Mouse (Mus musculus) CH12.LX (cell line): ENCODE measurements around the gene Chrnb1. TPM values are rescaled to one million over a fixed set of nuclear protein-coding genes. Genes with fewer than 3 reads are reported as not detected.

Experiments
- DNase-seq: peaks from one replicate; pipeline ENCODE4 v3.0.0-alpha.2; 2013; ENCODE audit errors: extremely low read depth
- H3K27ac ChIP-seq: 2 replicates; pipeline ENCODE4 v1.5.1; 2012; ENCODE audit warnings: low read depth, mild to moderate bottlenecking, control low read depth, moderate library complexity; ENCODE audit not compliant: insufficient read depth
- H3K27me3 ChIP-seq: replicated peaks from 2 replicates; pipeline ENCODE3; 2012; ENCODE audit warnings: inconsistent platforms
- H3K36me3 ChIP-seq, 2 experiments: replicated peaks in 1 of 2; 2 replicates each; pipeline versions ENCODE3 to v1.6.1; 2012; ENCODE audit warnings: inconsistent platforms in 1 of 2, low read length in 1 of 2, mild to moderate bottlenecking in 1 of 2, mixed read lengths in 1 of 2, moderate library complexity in 1 of 2; ENCODE audit not compliant: control insufficient read depth in 1 of 2, insufficient read depth in 1 of 2
- H3K4me1 ChIP-seq, 2 experiments: 2 replicates each; pipeline ENCODE4 v1.6.1; 2012; ENCODE audit warnings: inconsistent platforms in 1 of 2, moderate library complexity in 1 of 2; ENCODE audit not compliant: insufficient read depth in 2 of 2, control insufficient read depth in 1 of 2
- H3K4me2 ChIP-seq: 2 replicates; pipeline ENCODE4 v1.6.1; 2012; ENCODE audit warnings: low read depth, mild to moderate bottlenecking, control low read depth; ENCODE audit not compliant: poor library complexity, insufficient read depth, severe bottlenecking
- H3K4me3 ChIP-seq, 3 experiments: fragments of 150-350 bp in 1 of 3; sonication (generic) in 1 of 3; replicated peaks in 1 of 3; 2 replicates each; pipeline versions ENCODE3 to v1.5.1; 2011 to 2012; ENCODE audit warnings: low read depth in 2 of 3, low read length in 2 of 3, mild to moderate bottlenecking in 2 of 3, moderate library complexity in 2 of 3, control low read depth in 1 of 3, improper control_type of control experiment in 1 of 3, inconsistent platforms in 1 of 3, mixed read lengths in 1 of 3; ENCODE audit not compliant: poor library complexity in 1 of 3
- H3K79me2 ChIP-seq: replicated peaks from 2 replicates; pipeline ENCODE4 v1.6.1; 2012; ENCODE audit warnings: mild to moderate bottlenecking, moderate library complexity; ENCODE audit not compliant: control insufficient read depth, poor library complexity, insufficient read depth, severe bottlenecking; ENCODE audit errors: extremely low read depth
- H3K9ac ChIP-seq: 2 replicates; pipeline ENCODE4 v1.6.1; 2012; ENCODE audit warnings: low read depth, mild to moderate bottlenecking, control low read depth, moderate library complexity; ENCODE audit not compliant: insufficient read depth
- H3K9me3 ChIP-seq: replicated peaks from 2 replicates; pipeline ENCODE3; 2012; ENCODE audit warnings: low read length, inconsistent platforms, mixed read lengths
- CHD1 ChIP-seq: IDR thresholded peaks from 2 replicates; pipeline ENCODE4 v1.6.1; 2012; ENCODE audit warnings: low read depth, low read length, improper control_type of control experiment, inconsistent platforms
- CHD2 ChIP-seq: IDR thresholded peaks from 2 replicates; pipeline ENCODE4 v1.6.1; 2011; ENCODE audit warnings: low read length, improper control_type of control experiment
- E2F4 ChIP-seq: IDR thresholded peaks from 2 replicates; pipeline ENCODE4 v1.6.1; 2011; ENCODE audit warnings: low read depth, low read length, improper control_type of control experiment; ENCODE audit not compliant: insufficient replicate concordance
- ETS1 ChIP-seq: conservative IDR thresholded peaks from 2 replicates; pipeline ENCODE4 v1.6.1; 2012; ENCODE audit warnings: low read depth, mild to moderate bottlenecking, inconsistent platforms, low read length, improper control_type of control experiment, moderate library complexity
- JUN ChIP-seq: IDR thresholded peaks from 2 replicates; pipeline ENCODE4 v1.6.1; 2011; ENCODE audit warnings: low read depth, mild to moderate bottlenecking, low read length, improper control_type of control experiment, moderate library complexity; ENCODE audit not compliant: insufficient read depth
- JUND ChIP-seq: conservative IDR thresholded peaks from 2 replicates; pipeline ENCODE4 v1.6.1; 2011; ENCODE audit warnings: low read depth, low read length, improper control_type of control experiment
- KAT2A ChIP-seq: IDR thresholded peaks from 2 replicates; pipeline ENCODE4 v1.6.1; 2012; ENCODE audit warnings: low read length, improper control_type of control experiment, inconsistent platforms; ENCODE audit not compliant: insufficient replicate concordance
- MAX ChIP-seq: IDR thresholded peaks from 2 replicates; pipeline ENCODE4 v1.6.1; 2011; ENCODE audit warnings: low read length, improper control_type of control experiment
- MEF2A ChIP-seq: IDR thresholded peaks from 2 replicates; pipeline ENCODE4 v1.6.1; 2014; ENCODE audit warnings: low read depth, mild to moderate bottlenecking, inconsistent platforms, low read length, improper control_type of control experiment, borderline replicate concordance
- MYC ChIP-seq: IDR thresholded peaks from 2 replicates; pipeline ENCODE4 v1.6.1; 2011; ENCODE audit warnings: low read depth, mild to moderate bottlenecking, improper control_type of control experiment, low read length
- NRF1 ChIP-seq: IDR thresholded peaks from 2 replicates; pipeline ENCODE4 v1.6.1; 2014; ENCODE audit warnings: low read depth, mild to moderate bottlenecking, inconsistent platforms, low read length, improper control_type of control experiment, moderate library complexity
- PAX5 ChIP-seq: IDR thresholded peaks from 2 replicates; pipeline ENCODE4 v1.6.1; 2012; ENCODE audit warnings: low read length, inconsistent platforms, mixed read lengths
- SIN3A ChIP-seq: IDR thresholded peaks from 2 replicates; pipeline ENCODE4 v1.6.1; 2012; ENCODE audit warnings: low read length, improper control_type of control experiment, inconsistent platforms
- TBP ChIP-seq: conservative IDR thresholded peaks from 2 replicates; pipeline ENCODE4 v1.6.1; 2011; ENCODE audit warnings: low read depth, low read length, improper control_type of control experiment
- TCF12 ChIP-seq: IDR thresholded peaks from 2 replicates; pipeline ENCODE4 v1.6.1; 2014; ENCODE audit warnings: low read depth, mild to moderate bottlenecking, inconsistent platforms, low read length, improper control_type of control experiment
- ZC3H11A ChIP-seq: IDR thresholded peaks from 2 replicates; pipeline ENCODE4 v1.6.1; 2012; ENCODE audit warnings: low read depth, mild to moderate bottlenecking, inconsistent platforms, low read length, improper control_type of control experiment
- ZMIZ1 ChIP-seq: IDR thresholded peaks from 2 replicates; pipeline ENCODE4 v1.6.1; 2012; ENCODE audit warnings: low read depth, mild to moderate bottlenecking, inconsistent platforms, low read length, improper control_type of control experiment
- dilution Hi-C: fragments of 300-500 bp; cut with MboI; formaldehyde crosslinking; loops from 2 replicates; pipeline ENCODE4 v1.14.3; 2020; ENCODE audit warnings: low sequenced_read_pairs; ENCODE audit not compliant: extremely low pct_unique_long_range_greater_than_20kb, extremely low pct_ligation_motif_present
- in situ Hi-C: fragments of 300-500 bp; cut with MboI; formaldehyde crosslinking; loops from 3 replicates; pipeline ENCODE4 v1.14.3; 2019; ENCODE audit warnings: low sequenced_read_pairs, low pct_ligation_motif_present, low pct_unique_long_range_greater_than_20kb, mixed read lengths
- polyA plus RNA-seq: library from polyadenylated mRNA; unstranded; fragments of >175 nt; gene quantifications from 2 replicates; pipeline ENCODE4 v1.2.1, GENCODE M21; 2012; ENCODE audit warnings: low read depth; ENCODE audit not compliant: insufficient read length
- total RNA-seq, 2 experiments: library from RNA; depleted of rRNA; stranded (reverse); fragments of 300-350 nt in 1 of 2; fragments of >200 nt in 1 of 2; gene quantifications; 2 replicates each; pipeline ENCODE4 v1.2.3; 2012 to 2014

The Chrnb1 gene
- total and polyA plus RNA-seq, 3 experiments = 1.9 to 5.9 (median 2.2) TPM

- H3K27me3 ChIP-seq = peaks cover 45% of the 10 kb centered on the region
- peaks cover 24% of the 10 kb centered on the region for H3K9me3 ChIP-seq
- DNase-seq = no peak
- peak overlapping the region; percentile 27; the same call in 1 of the 2 replicates for H3K9ac ChIP-seq
- no peaks in the 10 kb centered on the region for H3K36me3 ChIP-seq
- in situ Hi-C loops (loop anchor here (5.0 kb wide), 1 partner anchor 75 kb away; the partner anchor contains the start of gene Tmem95), dilution Hi-C loops (no loop called here)
- no peaks in the 10 kb centered on the region for H3K79me2 ChIP-seq
- H3K27ac ChIP-seq = no peak overlapping the region
- H3K4me2 ChIP-seq = peak overlapping the region; percentile 72
- no peak for TF ChIP-seq ETS1
- no peak for TF ChIP-seq MEF2A
- TF ChIP-seq SIN3A = peak; percentile 28; the same call in 1 of the 2 replicates
- TF ChIP-seq, all 38 proteins: peak for 1
- H3K4me1 ChIP-seq = peaks cover 12 to 50% of the 10 kb centered on the region in 2 experiments
- H3K4me3 ChIP-seq = peak overlapping the region; percentile 39 to 57 (median 42)
Observed at GRCm38 (mm10) chr11:69802648-69803105, 6.9 kb upstream of the Chrnb1 start.

DNA sequence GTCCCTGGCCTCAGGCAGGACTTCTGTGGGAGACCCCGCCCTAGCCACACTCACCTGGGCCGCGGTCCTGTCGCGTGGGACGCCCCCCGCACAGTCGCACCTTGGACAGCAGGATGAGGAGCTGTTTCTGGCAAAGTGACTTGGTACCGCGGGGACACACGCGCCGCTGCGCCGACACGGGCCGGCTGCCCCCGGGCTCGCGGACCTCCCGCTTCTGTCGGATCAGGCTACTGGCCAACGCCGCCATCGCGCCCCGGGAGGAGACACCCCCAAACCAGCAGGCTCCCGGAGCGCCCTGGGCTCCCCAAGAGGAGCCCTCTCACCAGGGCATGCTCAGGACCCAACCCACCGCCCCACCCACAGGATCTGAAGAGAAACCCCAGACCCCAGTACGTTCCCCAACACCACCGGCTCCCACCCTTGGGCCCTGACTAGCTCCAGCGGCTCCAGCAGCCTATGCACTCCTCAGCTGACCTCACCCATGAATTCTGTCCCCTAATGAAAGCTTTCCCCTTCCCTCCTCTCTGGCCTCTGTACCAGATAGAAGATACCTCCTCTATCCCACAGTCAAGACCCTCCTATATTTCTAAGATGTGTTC lies 5.7 kb upstream of the Chrnb1 start, which contains the start of gene Fgf11:
Gene Fgf11 (minus strand): TSS at position 479 of the 599 bp plus-strand sequence.
- H3K79me2 ChIP-seq = no peaks in the 10 kb centered on the region
- peak within 1 kb of the TSS; percentile 49 to 64 (median 57) for H3K4me3 ChIP-seq
- peaks cover 12 to 57% of the 10 kb centered on the region in 2 experiments for H3K4me1 ChIP-seq
- peak within 1 kb of the TSS; percentile 72 for H3K4me2 ChIP-seq
- in situ Hi-C loops (loop anchor here (5.0 kb wide), 1 partner anchor 76 kb away; the partner anchor contains the start of gene Tmem95), dilution Hi-C loops (no loop called here)
- no peak for DNase-seq
- H3K27ac ChIP-seq = no peak within 1 kb of the TSS
- TF ChIP-seq ZMIZ1 = no peak
- TF ChIP-seq NRF1 = no peak
- no peak for TF ChIP-seq JUND
- no peak for TF ChIP-seq PAX5
- no peak for TF ChIP-seq ETS1
- TF ChIP-seq CHD2 = no peak
- no peak for TF ChIP-seq TCF12
- TF ChIP-seq MAX = no peak
- TF ChIP-seq ZC3H11A = no peak
- no peak for TF ChIP-seq KAT2A
- no peak for TF ChIP-seq E2F4
- no peak for TF ChIP-seq JUN
- no peak for TF ChIP-seq MYC
- TF ChIP-seq TBP = no peak
- no peak for TF ChIP-seq CHD1
- peak within 1 kb of the TSS; percentile 27; the same call in 1 of the 2 replicates for H3K9ac ChIP-seq
- H3K27me3 ChIP-seq = peaks cover 45% of the 10 kb centered on the region
- peaks cover 22% of the 10 kb centered on the region for H3K9me3 ChIP-seq
- H3K36me3 ChIP-seq = no peaks in the 10 kb centered on the region
